Mouse (Mus musculus) lung, postnatal 4 days (tissue): ENCODE data around the gene Scube3.
"Not testable (repeated sequence)": the region's sequence is repeated elsewhere in the genome, so short reads cannot be mapped to it uniquely, and the experiment has no call there.

Experiments used
- DNase-seq, 2 experiments: peaks; one replicate each; pipeline ENCODE4 v3.0.0; 2021

The Scube3 gene

DNA sequence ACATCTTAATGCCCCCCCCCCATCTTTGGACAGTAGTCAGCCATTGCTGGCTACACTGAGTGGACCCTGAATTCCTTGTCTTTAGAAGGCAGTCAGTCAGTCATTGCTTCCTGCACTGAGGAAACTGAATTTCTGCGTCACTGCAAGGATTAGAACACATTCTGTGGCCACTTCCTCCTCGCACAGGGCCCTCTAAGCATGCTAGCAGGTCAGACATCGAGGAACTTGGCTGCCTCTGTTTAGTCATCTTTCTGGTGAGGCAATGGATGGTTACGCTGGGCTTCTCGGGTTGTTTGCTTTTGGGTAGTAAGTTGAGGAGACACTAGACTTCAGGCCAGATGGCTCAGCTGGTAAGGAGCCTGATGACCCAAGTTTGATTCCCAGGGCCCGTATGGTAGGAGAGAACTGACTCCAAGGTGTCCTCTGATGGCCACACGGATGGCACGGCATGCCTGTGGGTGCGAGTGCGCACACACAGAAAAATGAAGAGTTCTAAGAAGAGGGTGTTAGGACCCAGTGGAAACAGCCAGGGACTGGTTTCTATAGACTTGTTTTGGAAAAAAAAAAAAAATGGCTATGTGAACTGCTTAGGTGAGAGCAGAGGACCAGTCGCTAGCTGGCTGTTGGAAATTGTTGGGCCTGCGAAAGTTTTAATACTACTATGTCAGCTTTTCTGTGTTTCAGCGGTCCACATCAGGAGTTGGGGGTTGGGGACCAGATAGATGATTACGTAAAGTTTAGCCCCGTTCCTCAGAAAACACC lies 39.0 kb downstream of the Scube3 start:
- DNase-seq, result peak in 1 of 2 experiments; percentile 46

GRCm38 (mm10) chr17:28184971-28185638 lies 43.2 kb downstream of the Scube3 start:
- DNase-seq, result no peak

DNA sequence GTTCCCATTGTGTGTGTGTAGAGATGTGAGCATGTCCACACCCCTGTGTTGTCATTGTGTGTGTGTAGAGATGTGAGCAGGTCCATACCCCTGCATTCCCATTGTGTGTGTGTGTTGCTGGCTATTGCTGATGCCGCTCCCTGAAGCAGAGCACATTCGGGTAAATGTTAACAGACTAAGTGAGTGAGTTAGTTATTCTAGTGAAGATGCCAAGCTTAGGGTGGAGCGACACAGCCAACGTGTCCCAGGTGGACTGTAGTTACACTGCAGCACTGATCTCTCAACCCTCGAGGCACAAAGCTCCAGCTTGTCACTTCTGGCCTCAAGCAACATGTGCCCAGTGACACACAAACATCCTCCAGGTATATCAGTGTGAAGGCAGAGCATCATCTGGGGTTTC lies 46.4 kb downstream of the Scube3 start:
- no peak for DNase-seq

- no peak for DNase-seq
Observed at GRCm38 (mm10) chr17:28192754-28193153, 50.8 kb downstream of the Scube3 start.

- no peak for DNase-seq
Observed at GRCm38 (mm10) chr17:28193559-28193958, 51.6 kb downstream of the Scube3 start.

GRCm38 (mm10) chr17:28195033-28195432 lies 53.1 kb downstream of the Scube3 start:
- no peak for DNase-seq

GRCm38 (mm10) chr17:28197646-28198045 lies 55.7 kb downstream of the Scube3 start:
- peak in 1 of 2 experiments; percentile 48 for DNase-seq

- no peak for DNase-seq
Observed at GRCm38 (mm10) chr17:28201982-28202381, 60.0 kb downstream of the Scube3 start.

DNA sequence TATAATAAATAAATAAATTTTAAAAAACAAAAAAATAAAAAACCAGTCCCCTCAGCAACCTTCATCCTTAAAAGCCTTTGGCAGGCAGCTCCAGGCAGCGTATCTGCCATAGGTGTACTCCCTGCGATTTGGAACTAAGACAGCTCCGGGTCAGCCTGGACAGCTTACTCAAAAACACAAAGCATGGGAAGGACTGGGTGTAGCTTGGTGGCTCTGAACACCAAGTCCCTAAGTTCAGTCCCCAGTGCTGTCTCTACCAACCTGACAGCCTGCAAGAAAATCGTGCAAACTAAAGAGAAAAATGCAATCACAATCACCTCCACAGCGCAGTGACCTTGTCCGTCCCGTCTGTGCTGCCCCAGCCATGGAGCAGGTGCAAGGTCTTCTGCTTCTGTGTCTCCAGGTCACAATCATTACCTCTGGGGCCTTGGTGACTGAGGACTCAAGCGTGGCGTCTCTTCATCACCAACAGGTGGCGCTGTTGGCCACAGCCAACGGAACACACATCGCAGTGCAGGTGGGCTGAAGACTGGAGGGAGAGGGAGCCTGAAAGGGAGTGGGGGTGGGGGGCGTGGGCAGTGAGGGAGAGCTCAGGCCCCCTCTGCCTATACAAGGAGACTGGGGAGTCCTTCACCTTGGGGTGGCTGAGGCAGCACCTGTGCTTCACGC lies 62.2 kb downstream of the Scube3 start:
- DNase-seq, result peak; percentile 57 to 67

DNA sequence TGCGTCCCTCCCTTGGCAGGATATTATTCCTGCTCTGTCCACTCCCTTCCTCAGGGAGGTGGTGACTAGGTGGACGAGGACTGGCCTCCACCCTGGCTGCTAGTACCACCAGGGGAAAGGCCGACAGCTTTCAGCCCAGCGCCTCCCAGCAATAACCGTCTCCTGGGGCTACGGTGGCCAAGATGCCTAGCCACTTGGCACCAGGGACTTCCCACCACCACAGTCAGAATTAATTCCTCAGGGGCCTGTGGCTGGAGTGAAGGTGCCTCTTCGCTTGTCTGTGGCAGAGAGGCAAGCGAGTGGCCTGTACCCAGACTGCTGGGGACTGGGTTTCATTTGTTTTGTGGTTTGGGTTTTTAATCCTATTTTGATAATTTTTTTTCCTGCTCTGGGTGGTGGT lies 63.5 kb downstream of the Scube3 start:
- no peak for DNase-seq

- no peak for DNase-seq
Observed at GRCm38 (mm10) chr17:28207092-28207491, 65.2 kb downstream of the Scube3 start.

- DNase-seq, result peak; percentile 87 to 89
Observed at GRCm38 (mm10) chr17:28207591-28208313, 65.8 kb downstream of the Scube3 start, which contains the start of gene Def6. Def6 (plus strand) TSS chr17:28207778.

DNA sequence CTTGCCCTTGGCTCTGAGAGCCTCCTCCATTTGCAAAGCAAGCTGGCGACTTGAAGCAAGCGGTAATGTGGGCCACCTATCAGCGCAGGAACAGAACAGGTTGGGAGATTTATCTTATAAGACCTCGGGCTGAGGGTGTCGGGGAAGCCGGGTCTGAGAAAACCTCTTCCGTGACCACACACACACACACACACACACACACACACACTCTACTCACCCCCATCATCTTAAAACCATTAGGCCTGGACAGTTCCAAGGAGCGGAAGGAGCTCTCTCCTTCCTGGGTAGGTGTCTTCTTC lies 66.3 kb downstream of the Scube3 start:
- no peak for DNase-seq

- DNase-seq, result no peak
Observed at GRCm38 (mm10) chr17:28209457-28210110, 67.6 kb downstream of the Scube3 start.

- DNase-seq, result peak; percentile 41 to 42
Observed at GRCm38 (mm10) chr17:28211921-28212341, 70.0 kb downstream of the Scube3 start.

GRCm38 (mm10) chr17:28212391-28212790 lies 70.5 kb downstream of the Scube3 start:
- DNase-seq, result no peak

DNA sequence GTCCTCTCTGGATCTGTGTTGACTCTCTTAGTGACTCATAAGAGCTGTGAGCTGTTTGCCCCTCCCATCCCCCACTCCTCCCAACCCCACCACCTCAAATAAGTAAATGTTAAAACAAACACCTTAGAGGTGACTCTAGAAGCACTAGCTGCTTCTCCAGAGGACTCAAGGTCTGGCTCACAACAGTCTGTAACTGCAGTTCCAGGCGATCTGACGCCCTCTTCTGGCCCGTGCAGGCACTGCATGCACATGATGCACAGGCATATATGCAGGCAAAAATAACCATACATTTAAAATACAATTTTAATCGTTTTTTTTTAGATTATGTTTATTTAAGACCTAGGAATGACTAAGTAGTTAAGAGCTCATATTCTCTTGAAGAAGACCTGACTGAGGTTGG lies 71.3 kb downstream of the Scube3 start:
- peak in 1 of 2 experiments; percentile 46 for DNase-seq

DNA sequence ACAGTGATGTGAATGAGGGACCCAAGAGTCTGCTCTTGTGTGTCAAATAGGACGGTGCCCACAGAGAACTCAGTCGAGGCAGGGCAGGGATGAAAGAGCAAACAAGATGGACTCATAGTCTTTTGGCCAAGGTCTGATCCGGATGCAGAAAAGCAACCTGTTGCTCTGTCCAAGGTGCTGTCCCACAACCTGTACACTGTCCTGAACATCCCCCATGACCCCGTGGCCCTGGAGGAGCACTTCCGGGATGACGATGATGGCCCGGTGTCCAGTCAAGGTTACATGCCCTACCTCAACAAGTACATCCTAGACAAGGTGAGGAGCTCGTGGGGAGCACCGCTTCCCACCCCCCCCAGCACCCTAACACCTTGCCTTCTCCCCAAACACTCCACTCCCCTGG lies 74.8 kb downstream of the Scube3 start:
- no peak for DNase-seq

DNA sequence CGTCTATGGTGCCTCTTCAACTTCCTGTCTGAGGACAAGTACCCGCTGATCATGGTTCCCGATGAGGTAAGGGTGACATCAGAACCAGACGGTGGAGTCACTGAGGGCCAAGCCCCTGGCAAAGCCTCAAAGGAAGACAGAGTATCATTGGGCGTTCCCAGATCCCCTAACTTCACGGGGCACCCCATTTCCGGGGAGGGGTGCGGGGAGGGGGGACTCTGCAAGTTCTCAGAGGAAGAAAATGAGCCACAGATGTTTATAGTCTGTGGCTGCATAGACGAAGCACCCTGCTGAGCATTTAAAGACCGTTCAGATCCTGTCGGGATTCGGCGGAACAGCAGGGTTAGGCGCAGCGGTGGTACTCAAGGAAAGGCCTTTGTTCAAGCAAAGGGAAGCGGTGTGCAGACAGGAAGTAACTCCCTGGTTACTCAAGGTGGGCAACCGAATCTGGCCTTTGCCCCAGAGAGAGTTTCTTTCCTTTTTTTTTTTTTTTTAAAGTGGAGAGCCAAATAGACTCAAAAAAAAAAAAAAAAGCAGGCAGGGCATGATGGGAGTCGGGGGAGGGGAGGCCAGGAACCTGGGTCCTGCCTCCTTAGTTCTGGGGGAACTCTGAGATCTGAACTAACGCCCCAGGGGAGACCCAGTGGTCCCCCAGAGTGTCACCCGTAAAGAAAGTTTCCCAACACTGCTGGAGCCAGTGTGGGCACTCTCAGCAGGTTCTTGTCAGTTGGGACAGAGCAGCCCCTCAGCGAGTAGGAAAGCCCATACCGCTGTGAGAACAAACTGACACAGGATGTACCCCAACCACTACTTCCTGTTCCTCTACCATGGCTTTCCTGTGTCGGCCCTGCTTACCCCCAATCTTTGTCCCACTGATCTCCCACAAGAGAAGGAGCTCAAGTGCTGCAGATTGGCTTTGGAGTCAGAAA lies 76.0 kb downstream of the Scube3 start:
- peak; percentile 79 for DNase-seq

GRCm38 (mm10) chr17:28222463-28222862 lies 80.5 kb downstream of the Scube3 start:
- not testable (repeated sequence) for DNase-seq
